9 mouse cellular contexts compared by ENCODE assay signal in the genomic region with DNA sequence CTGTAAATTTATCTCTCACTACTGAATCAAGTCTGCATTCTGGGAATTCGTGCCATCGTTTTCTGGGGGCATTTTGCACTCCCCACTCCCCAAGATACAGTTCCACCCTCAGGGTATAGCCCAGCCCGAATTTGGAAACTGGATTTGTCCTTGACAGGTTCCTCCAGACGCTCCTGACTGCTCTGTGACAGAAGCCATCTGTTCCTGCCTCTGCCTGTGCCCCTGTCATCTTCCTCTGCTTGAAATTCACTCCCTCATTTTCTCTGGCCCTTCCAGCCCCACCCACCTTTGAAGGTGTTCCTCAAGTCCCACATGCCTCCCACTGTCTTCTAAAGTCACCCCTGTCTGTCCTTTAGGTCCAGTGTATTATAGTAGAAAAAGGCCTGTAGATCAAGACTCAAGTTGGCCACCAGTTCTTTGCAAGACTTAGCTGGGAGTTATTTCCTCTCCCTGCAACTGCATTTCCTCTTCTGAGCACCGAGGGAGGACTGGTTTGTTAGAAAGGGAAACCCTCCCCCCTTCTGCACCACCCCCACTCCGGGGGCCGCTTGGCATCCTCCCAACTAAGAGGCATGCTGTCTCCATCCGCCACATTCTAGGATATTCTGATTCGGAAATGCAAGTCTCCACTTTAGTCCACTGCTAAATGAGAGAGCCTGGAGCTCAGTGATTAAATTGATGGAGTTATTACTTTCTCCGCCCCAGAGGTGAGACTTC. TPM values are rescaled to one million over a fixed set of nuclear protein-coding genes. Genes with fewer than 3 reads are reported as not detected.
DNase-seq lines count a peak whose midpoint lies in the region; ATAC-seq and TF ChIP-seq lines count a peak whose summit lies in the region.
"Had no signal": no experiment of that assay in that cellular context is flagged by ENCODE, and none has a peak within 500 bp of the region (broad histone marks: within the 10 kb centered on the region; RNA-seq: fewer than 3 reads in every experiment).

No protein-coding gene starts in this region.

- 29% methylated on average over 10 of the region's 10 CpGs for WGBS in limb, embryonic 14.5 days

- no peaks in the 10 kb centered on the region for H3K36me3 ChIP-seq in limb, embryonic 14.5 days (ENCODE audit: control insufficient read depth, insufficient read depth, low read length)
- H3K36me3 ChIP-seq: hindbrain, embryonic 15.5 days had no signal

- no peak overlapping the region for H3K4me3 ChIP-seq in limb, embryonic 14.5 days (replicated peaks; ENCODE audit: low read length)
- H3K4me3 ChIP-seq: hindbrain, embryonic 15.5 days had no signal

- DNase-seq in cerebellum, postnatal 10 days: peak; percentile 20 to 29
- no peak for DNase-seq in cerebellum, adult 18-20 months
- peak; percentile 35 for DNase-seq in thymus, postnatal 0 days (ENCODE audit: low spot score)
- no peak for DNase-seq in thymus, adult 18-20 months
- DNase-seq in limb, embryonic 14.5 days (ENCODE audit: low spot score): no peak
- no peak for DNase-seq in layer of hippocampus, adult 8-10 months (ENCODE audit: low spot score in 2 of 2)
- no peak for DNase-seq in frontal cortex, postnatal 14 days (ENCODE audit: low spot score in 2 of 2)
- no peak for DNase-seq in embryo, embryonic 10.5 days (ENCODE audit: low spot score)

- H3K9me3 ChIP-seq in limb, embryonic 14.5 days (ENCODE audit: control insufficient read depth, low read length): no peaks in the 10 kb centered on the region
- H3K9me3 ChIP-seq: hindbrain, embryonic 15.5 days had no signal

- H3K9ac ChIP-seq in limb, embryonic 14.5 days (ENCODE audit: low read depth, low read length, severe bottlenecking): no peak overlapping the region
- H3K9ac ChIP-seq: hindbrain, embryonic 15.5 days had no signal

- peak overlapping the region; percentile 61 for H3K27ac ChIP-seq in limb, embryonic 14.5 days (replicated peaks; ENCODE audit: low read depth, low read length)
- H3K27ac ChIP-seq: hindbrain, embryonic 15.5 days had no signal

- H3K4me1 ChIP-seq in limb, embryonic 14.5 days (ENCODE audit: control insufficient read depth, insufficient read depth, low read length): peaks cover 3% of the 10 kb centered on the region; the same call in 1 of the 2 replicates
- H3K4me1 ChIP-seq: hindbrain, embryonic 15.5 days had no signal

- H3K4me2 ChIP-seq in limb, embryonic 14.5 days (replicated peaks; ENCODE audit: low read depth, low read length, severe bottlenecking): no peak overlapping the region
- H3K4me2 ChIP-seq: hindbrain, embryonic 15.5 days had no signal

- no peak for TF ChIP-seq POLR2A in limb, embryonic 14.5 days (IDR thresholded peaks at IDR 0.05; ENCODE audit: borderline replicate concordance, extremely low read depth, insufficient read depth, insufficient read length)

- H3K27me3 ChIP-seq in limb, embryonic 14.5 days (ENCODE audit: control insufficient read depth, insufficient read depth, low read length): no peaks in the 10 kb centered on the region
- H3K27me3 ChIP-seq: hindbrain, embryonic 15.5 days had no signal

- no peak for ATAC-seq in limb, embryonic 14.5 days (ENCODE audit: low FRiP score, low read depth)

RNA-seq across cellular contexts. Expression of gene Hprt, which starts 57.4 kb away (rescaled TPM):
- polyA plus RNA-seq in thymus, postnatal 0 days (2015; fragmentation: Nextera tagmentation; extraction: Ambion mirVana): 322 and 331 TPM in 2 replicates
- 45.3 and 60.9 TPM in 2 replicates for polyA plus RNA-seq in limb, embryonic 14.5 days (2012; rRNA removed)
- 120 and 140 TPM in 2 replicates for polyA plus RNA-seq in limb, embryonic 14.5 days (2014; fragmentation: Nextera tagmentation; extraction: Ambion mirVana)
- total RNA-seq in layer of hippocampus, adult 8-10 months (2022): 100 to 1,000 TPM; 125 to 154 (median 145) TPM

Comparison
In these comparisons a context has a peak if more than half of its experiments do, and no peak if none do; other contexts are left out.
1. DNase-seq: peak in cerebellum, postnatal 10 days (2 of 2) and thymus, postnatal 0 days (single experiment); none in cerebellum, adult 18-20 months (0 of 2), thymus, adult 18-20 months (0 of 2), limb, embryonic 14.5 days (single experiment), layer of hippocampus, adult 8-10 months (0 of 2), frontal cortex, postnatal 14 days (0 of 2) and embryo, embryonic 10.5 days (single experiment).